Mouse (Mus musculus): Measurements from ENCODE around the gene 1700067K01Rik.
A peak's percentile ranks its signal among the peaks of the same experiment; 100 is the strongest.
"Not testable (repeated sequence)": the region's sequence is repeated elsewhere in the genome, so short reads cannot be mapped to it uniquely, and the experiment has no call there.

Gene 1700067K01Rik

DNA sequence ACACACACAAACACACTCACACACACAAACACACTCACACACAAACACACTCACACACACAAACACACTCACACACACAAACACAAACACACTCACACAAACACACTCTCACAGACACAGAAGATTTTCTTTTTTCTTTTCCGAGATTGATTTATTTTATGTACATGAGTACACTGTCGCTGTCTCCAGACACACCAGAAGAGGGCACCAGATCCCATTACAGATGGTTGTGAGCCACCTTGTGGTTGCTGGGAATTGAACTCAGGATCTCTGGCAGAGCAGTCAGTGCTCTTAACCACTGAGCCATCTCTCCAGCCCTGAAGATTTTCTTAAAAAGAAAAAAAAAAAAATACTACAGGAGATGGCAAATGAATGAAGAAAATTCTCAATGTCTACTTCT lies 18.1 kb upstream of the 1700067K01Rik start:
- not testable (repeated sequence) for DNase-seq (ENCODE audit: low spot score)

DNA sequence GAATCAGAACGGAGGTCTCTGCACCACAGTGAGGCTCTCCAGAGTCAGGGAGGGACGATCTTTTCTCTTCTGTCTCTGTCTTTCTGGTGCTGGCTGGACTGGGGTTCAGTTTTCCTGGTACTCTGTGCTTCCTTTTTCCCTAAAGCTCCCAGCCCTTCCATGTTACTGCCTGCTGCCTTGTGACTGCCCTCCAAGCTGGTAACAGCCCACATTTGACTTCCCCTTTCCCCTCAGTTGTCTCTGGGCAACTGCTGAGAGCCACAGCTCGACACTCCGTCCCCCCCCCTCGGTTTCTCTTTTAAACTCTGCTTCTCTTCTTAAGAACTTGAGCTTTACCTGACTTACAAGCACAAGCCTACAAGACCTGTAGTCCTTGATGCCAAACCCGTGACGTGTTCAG lies 12.1 kb upstream of the 1700067K01Rik start:
- DNase-seq (ENCODE audit: low spot score): no peak

DNA sequence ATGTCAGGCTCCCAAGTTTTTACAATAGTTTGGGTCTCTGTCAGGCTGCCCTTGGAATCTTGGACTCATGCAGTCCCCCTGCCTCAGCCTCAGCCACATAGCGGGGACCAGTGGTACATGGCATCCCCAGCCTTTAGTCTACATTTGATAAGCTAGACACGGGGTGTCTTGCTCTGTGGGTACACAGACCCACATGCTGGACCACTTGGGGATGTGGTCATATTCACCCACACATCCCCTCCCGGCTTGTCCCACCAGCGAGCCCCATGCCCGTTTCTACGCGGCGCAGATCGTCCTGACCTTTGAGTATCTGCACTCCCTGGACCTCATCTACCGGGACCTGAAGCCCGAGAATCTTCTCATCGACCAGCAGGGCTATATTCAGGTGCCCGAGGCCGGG lies 11.1 kb upstream of the 1700067K01Rik start:
- DNase-seq (ENCODE audit: low spot score): no peak

DNA sequence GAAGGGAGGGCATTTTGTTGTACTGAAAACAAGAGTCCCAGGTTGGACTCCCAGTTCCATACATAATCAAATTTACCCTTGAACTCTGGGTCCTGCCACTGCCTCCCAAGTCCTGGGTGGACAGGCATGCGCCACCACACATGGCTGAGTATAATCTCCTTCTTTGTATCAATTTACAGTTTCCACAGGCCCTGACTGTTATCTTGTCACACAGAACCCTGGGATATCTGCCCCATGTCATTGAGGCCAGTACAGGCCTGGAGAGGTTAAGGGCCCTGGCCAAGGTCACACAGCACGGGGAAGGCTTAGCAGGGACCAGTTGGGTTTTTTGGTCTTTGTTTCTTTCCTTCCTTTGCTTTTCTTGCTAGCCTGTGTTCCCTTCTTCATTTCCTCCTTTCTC lies 8.8 kb upstream of the 1700067K01Rik start:
- no peak for DNase-seq (ENCODE audit: low spot score)

DNA sequence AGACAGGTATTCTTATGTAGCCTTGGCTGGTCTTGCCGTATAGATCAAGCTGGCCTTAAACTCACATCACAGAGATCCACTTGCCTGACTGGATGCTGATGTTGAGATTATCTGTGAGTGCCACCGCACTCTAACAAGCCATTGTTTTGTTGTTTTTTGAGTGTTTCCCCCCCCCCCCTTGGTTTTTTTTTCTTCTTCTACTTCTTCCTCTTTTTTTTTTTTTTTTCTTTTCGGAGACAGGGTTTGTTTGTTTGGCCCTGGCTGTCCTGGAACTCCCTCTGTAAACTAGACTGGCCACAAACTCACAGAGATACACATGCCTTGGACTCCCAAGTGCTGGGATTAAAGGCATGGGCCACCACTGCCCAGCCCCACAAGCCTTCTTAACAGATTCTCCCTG lies 7.3 kb upstream of the 1700067K01Rik start:
- DNase-seq (ENCODE audit: low spot score): no peak

DNA sequence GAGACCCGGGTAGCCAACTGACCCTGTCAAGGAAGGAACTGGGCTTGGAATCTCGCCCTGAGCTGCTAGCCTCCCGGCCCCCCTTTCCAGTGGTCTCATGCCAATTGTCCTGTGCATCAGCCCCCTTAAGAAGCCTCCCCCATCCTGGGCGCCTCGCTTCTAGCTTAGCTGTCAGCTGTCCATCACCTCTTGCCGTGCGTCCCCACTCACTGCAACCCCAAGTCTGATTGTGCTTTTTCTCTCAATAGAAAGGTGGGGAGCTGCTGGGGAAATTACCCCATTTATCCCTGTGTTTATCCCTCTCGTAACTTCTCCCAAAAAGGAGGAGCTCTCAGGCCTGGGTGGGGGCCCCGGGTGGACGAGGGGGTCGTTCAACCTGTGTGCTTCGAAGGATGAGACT lies 5.3 kb upstream of the 1700067K01Rik start:
- DNase-seq (ENCODE audit: low spot score): no peak

DNA sequence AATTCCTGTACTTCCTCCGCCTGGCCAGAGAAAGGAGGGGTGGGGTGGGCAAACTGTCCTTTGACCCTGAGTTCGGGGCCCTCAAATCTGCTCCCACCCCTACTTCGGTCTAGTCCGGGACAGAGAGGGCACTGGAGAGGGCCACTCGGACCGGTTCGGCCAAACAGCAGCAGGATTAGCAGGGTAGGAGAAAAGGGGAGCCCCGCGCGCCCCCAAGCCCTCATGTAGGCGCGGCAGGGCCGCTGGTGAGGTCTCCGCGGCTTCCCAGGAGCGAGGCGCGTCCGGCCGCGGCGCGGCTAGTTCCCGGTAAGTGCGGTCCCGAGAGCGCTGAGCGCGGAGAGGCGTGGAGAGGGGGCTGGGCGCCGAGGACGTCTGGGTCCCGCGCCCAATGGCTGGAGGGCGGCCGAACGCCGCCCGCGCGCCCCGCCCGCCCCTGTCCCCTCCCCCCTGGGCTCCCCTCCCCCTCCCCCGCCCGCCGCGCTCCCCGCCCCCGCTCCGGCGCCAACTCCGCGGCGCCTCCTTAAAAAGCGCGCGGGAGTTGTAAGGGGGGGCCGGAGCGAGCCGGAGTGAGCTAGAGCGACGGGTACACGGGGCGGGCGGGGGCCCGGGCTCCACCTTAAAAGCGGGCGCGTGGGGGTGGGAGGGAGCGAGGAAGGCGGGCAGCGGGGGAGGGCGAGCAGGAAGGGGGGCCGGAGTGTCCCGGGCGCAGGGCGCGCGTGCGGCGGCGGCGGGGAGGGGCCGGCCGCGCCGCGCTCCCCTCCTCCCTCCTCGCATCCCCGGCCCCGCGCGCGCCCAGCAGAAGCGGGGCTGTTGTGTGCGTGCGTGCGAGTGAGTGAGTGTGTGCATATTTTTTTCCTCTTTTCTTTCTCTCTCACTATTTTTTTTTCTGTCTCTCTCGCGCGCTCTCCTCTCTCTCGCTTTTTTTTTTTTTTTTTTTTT lies 4.5 kb upstream of the 1700067K01Rik start:
- peak; percentile 89 for DNase-seq (ENCODE audit: low spot score)

GRCm38 (mm10) chr8:83997511-83998141 lies 3.7 kb upstream of the 1700067K01Rik start, which contains the start of gene Samd1:
Gene Samd1 (plus strand): TSS chr8:83997672.
- peak; percentile 64 for DNase-seq (ENCODE audit: low spot score)

- DNase-seq (ENCODE audit: low spot score): peak; percentile 65
Measured at GRCm38 (mm10) chr8:83998231-83999056, 2.9 kb upstream of the 1700067K01Rik start.

- DNase-seq (ENCODE audit: low spot score): no peak
Measured at GRCm38 (mm10) chr8:83999057-83999705, 2.1 kb upstream of the 1700067K01Rik start.

DNA sequence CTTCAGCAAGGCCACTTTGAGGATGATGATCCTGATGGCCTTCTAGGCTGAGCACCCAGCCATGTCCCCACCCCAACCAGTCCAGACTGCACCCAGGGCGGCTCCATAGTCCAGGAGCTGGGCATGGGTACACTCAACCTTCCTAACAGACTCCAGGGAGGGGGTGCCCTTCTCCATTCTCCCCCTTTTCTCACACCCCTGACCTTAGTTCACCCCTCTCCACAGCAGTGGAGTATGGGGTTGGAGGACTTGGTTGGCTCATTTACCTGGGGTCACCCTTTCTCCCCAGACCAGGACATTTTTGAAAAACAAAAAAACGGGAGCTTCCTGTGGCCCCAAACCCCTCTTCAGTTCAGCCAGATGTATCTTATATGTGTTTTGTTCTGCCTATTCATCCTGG lies 1.5 kb upstream of the 1700067K01Rik start:
- no peak for DNase-seq (ENCODE audit: low spot score)

GRCm38 (mm10) chr8:84002957-84003611 lies 1.8 kb downstream of the 1700067K01Rik start:
- DNase-seq (ENCODE audit: low spot score): no peak

DNA sequence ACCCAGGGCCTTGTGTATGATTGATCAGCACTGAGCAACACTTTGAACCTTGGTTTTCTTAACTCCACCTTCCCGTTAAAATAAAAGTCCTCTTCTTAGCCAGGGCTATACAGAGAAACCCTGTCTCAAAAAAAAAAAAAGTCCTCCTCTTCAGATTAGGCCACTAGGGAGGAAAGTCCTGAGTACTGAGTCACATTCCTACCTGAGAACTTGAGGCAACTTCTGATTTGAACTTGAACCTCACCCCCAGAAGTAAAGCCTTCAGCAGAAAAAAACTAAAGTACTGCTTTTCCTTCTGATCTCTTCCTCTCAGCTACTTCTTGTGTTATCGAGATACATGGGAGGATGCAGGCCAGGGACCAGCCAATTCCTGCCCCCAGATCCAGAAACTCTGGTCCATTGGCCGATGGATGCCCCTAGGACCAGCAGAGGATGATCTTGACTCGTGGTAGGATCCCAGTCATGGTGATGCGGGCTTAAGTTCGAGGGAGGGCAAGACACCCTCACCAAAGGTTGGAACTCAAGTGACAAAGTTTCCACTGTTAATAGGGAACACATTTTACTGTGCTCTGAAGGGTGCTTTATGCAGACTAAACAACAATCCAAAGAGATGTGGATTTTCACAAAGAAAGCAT lies 2.4 kb downstream of the 1700067K01Rik start:
- DNase-seq (ENCODE audit: low spot score): no peak

DNA sequence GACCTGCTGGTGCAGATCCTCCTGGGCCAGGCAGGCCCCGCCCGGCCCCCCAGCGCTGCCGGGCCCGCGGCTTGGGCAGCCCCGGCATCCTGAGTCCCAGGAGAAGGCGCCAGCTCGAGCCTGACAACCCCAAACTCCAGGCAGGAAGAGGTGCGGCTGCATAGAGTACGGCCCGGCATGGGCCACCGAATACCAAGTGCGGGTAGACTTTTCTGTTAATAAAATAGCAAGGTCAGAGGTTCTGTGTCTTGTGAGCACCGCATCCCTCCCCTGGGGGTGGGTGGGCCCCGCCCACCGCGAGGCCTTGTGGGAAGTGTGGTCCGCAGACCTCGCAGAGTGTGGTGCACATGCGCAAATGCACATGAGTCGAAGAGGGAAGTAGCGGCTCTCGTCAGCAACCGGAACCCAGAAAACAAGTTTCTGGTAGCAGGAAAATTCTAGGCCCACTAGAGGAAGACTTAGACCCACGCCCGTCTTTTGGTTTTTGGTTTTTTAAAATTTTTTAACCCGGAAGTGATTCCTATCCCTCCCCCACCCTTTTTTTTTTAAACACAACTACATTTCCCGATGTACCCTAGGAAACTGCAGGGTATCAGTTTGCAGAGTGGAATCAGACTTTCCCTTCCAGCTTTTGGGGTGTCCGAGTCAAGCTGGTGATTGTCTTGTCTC lies 3.4 kb downstream of the 1700067K01Rik start:
- peak; percentile 93 for DNase-seq (ENCODE audit: low spot score)

DNA sequence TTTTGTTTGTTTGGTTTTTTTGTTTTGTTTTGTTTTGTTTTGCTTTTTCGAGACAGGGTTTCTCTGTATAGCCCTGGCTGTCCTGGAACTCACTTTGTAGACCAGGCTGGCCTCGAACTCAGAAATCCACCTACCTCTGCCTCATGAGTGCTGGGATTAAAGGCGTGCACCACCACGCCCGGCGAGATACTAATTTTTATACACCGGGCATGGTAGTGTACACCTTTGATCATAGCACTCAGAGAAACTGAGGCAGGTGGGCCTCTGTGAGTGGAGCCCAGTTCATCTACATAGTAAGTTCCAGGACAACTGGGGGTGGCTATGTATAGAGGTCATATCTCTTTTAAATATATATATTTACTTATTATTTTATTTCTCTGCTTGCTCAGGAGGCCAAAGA lies 4.2 kb downstream of the 1700067K01Rik start:
- not testable (repeated sequence) for DNase-seq (ENCODE audit: low spot score)

- DNase-seq (ENCODE audit: low spot score): no peak
Measured at GRCm38 (mm10) chr8:84008362-84008761, 7.1 kb downstream of the 1700067K01Rik start.

- DNase-seq (ENCODE audit: low spot score): peak; percentile 84
Measured at GRCm38 (mm10) chr8:84009876-84010275, 8.6 kb downstream of the 1700067K01Rik start.

DNA sequence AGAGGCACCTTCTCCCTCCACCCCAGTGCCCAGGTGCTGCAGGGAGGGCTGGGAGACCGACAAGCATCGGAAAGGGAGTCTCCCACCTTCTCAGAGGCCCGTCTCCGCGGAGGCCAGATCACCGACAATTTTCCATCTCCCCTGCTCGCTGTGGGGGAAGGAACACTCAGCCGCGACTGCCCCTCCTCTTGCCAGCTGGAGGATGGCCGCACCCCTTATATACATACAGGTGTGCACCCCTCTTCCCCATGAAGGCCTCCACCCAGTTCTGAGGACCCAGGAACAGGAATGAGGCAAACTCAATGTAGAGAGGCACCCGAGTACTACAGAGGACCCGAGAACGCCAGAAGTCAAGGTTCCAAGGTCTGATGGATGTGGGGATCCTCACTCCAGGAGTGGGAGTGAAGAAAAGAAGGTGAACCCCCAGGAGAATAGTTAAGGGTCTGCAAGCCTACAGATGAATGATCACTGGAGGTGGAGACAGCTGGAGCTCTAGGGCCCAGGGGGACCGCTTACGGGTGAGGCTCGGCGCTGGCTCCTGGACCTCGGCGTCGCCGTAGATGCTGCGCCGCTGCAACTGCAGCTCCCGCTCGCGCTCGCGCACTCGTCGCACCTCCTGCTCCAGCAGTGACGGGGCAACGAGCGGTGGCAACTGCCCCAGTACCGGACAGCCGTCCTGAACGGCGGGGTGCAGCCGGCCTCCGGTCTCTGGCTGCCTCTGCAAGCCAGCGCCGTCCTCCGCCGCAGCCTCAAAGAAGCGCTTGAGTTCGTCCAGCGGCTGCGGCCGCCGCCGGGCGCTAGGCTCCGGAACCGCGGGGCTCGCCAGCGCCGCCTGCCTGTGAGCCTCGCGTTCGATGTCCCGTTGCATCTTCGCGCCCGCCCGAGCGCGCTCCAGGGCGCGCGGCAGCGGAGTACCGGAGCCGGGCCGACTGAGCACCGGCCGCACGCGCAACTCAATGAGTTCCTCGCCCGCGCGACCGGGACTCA lies 9.6 kb downstream of the 1700067K01Rik start:
- peak; percentile 82 for DNase-seq (ENCODE audit: low spot score)
